Mouse (Mus musculus): ENCODE data around the gene Stt3a. TPM values are rescaled to one million over a fixed set of nuclear protein-coding genes. Genes with fewer than 3 reads are reported as not detected.

Stt3a gene
- 158 and 189 TPM in 2 replicates for polyA plus RNA-seq (2015; fragmentation: Nextera tagmentation; extraction: Ambion mirVana)

GRCm38 (mm10) chr9:36767203-36768143, at the start of gene Stt3a:
Gene Stt3a, minus strand, starts transcription at chr9:36767679.

GRCm38 (mm10) chr9:36796781-36797555, 29.5 kb upstream of the Stt3a start, which contains the start of gene Ei24:
Gene Ei24, minus strand, starts transcription at chr9:36797393.

GRCm38 (mm10) chr9:36727034-36727755, 40.3 kb downstream of the Stt3a start, which contains the start of gene Chek1:
Gene Chek1, minus strand, starts transcription at chr9:36727065.

GRCm38 (mm10) chr9:36692920-36693319, 74.6 kb downstream of the Stt3a start, which contains the start of gene Acrv1:
Gene Acrv1, plus strand, starts transcription at chr9:36693220.

Other genes with a start within 250 kb of the Stt3a start
- gene Gm5615, start 225.7 kb downstream of the Stt3a start, polyA plus RNA-seq (2015; fragmentation: Nextera tagmentation; extraction: Ambion mirVana), result not detected in 2 replicates
- gene Gm17689, start 185.0 kb downstream of the Stt3a start, polyA plus RNA-seq (2015; fragmentation: Nextera tagmentation; extraction: Ambion mirVana), result not detected in 2 replicates
- not detected in 2 replicates for gene A630095E13Rik, start 124.3 kb downstream of the Stt3a start, polyA plus RNA-seq (2015; fragmentation: Nextera tagmentation; extraction: Ambion mirVana)
- gene Acrv1, start 74.5 kb downstream of the Stt3a start, polyA plus RNA-seq (2015; fragmentation: Nextera tagmentation; extraction: Ambion mirVana), result not detected in 2 replicates
- gene Chek1, start 40.6 kb downstream of the Stt3a start, polyA plus RNA-seq (2015; fragmentation: Nextera tagmentation; extraction: Ambion mirVana), result 8.0 and 8.5 TPM in 2 replicates
- gene Ei24, start 29.7 kb upstream of the Stt3a start, polyA plus RNA-seq (2015; fragmentation: Nextera tagmentation; extraction: Ambion mirVana), result 106 and 124 TPM in 2 replicates
- gene Fez1, start 54.2 kb upstream of the Stt3a start, polyA plus RNA-seq (2015; fragmentation: Nextera tagmentation; extraction: Ambion mirVana), result 9.8 and 10.6 TPM in 2 replicates